Comparison of ENCODE assay signal across 8 mouse cellular contexts in genomic region chr16:84774003-84774703, GRCm38 (mm10). TPM values are rescaled to one million over a fixed set of nuclear protein-coding genes. Genes with fewer than 3 reads are reported as not detected.
DNase-seq lines count a peak whose midpoint lies in the region; ATAC-seq and TF ChIP-seq lines count a peak whose summit lies in the region.

Gene Jam2, plus strand, starts transcription at chr16:84774123.

- H3K4me3 ChIP-seq in E14TG2a.4 (replicated peaks; ENCODE audit: low read length) = peak within 1 kb of the TSS; percentile 96
- H3K4me3 ChIP-seq in forebrain, embryonic 16.5 days (replicated peaks; ENCODE audit: low read length) = peak within 1 kb of the TSS; percentile 81
- peak within 1 kb of the TSS; percentile 49 for H3K4me3 ChIP-seq in liver, embryonic 15.5 days (replicated peaks)
- H3K4me3 ChIP-seq in neural tube, embryonic 11.5 days (ENCODE audit: low read depth, low read length) = peak within 1 kb of the TSS; percentile 58

- peak within 1 kb of the TSS; percentile 91 for H3K27ac ChIP-seq in forebrain, embryonic 16.5 days (ENCODE audit: low read length)
- H3K27ac ChIP-seq in liver, embryonic 15.5 days (replicated peaks) = no peak within 1 kb of the TSS
- H3K27ac ChIP-seq in neural tube, embryonic 11.5 days (ENCODE audit: low read depth, low read length) = peak within 1 kb of the TSS; percentile 92

- intact Hi-C loops in heart, postnatal 10 days (cut with DNase I) = loop anchor here (2.0 to 10.0 kb wide), 3 partner anchors 51 to 771 kb away; no protein-coding TSS in a partner anchor

- peak within 1 kb of the TSS; percentile 99 for H3K4me2 ChIP-seq in forebrain, embryonic 16.5 days (ENCODE audit: low read length)
- peak within 1 kb of the TSS; percentile 67 for H3K4me2 ChIP-seq in liver, embryonic 15.5 days
- peak within 1 kb of the TSS; percentile 77 for H3K4me2 ChIP-seq in neural tube, embryonic 11.5 days (ENCODE audit: low read depth)

- H3K9me3 ChIP-seq in E14TG2a.4 (ENCODE audit: low read length) = peaks cover 9% of the 10 kb centered on the region
- no peaks in the 10 kb centered on the region for H3K9me3 ChIP-seq in forebrain, embryonic 16.5 days (ENCODE audit: control insufficient read depth, low read length)
- H3K9me3 ChIP-seq in liver, embryonic 15.5 days (replicated peaks) = no peaks in the 10 kb centered on the region
- H3K9me3 ChIP-seq in neural tube, embryonic 11.5 days (ENCODE audit: control insufficient read depth, low read length) = no peaks in the 10 kb centered on the region

- peaks cover 26% of the 10 kb centered on the region for H3K36me3 ChIP-seq in E14TG2a.4 (ENCODE audit: insufficient read depth, low read length)
- H3K36me3 ChIP-seq in forebrain, embryonic 16.5 days (ENCODE audit: control insufficient read depth, insufficient read depth) = no peaks in the 10 kb centered on the region
- no peaks in the 10 kb centered on the region for H3K36me3 ChIP-seq in liver, embryonic 15.5 days (replicated peaks)
- no peaks in the 10 kb centered on the region for H3K36me3 ChIP-seq in neural tube, embryonic 11.5 days (ENCODE audit: control insufficient read depth, insufficient read depth, low read length)

- H3K4me1 ChIP-seq in E14TG2a.4 (replicated peaks; ENCODE audit: low read depth, low read length) = peaks cover 71% of the 10 kb centered on the region
- H3K4me1 ChIP-seq in forebrain, embryonic 16.5 days (replicated peaks; ENCODE audit: control insufficient read depth, insufficient read depth, low read length) = peaks cover 17% of the 10 kb centered on the region
- no peaks in the 10 kb centered on the region for H3K4me1 ChIP-seq in liver, embryonic 15.5 days (replicated peaks)
- no peaks in the 10 kb centered on the region for H3K4me1 ChIP-seq in neural tube, embryonic 11.5 days (ENCODE audit: control insufficient read depth, insufficient read depth, low read length)

- TF ChIP-seq CTCF in E14TG2a.4 (conservative IDR thresholded peaks at IDR 0.05; ENCODE audit: low read length) = no peak

- H3K27me3 ChIP-seq in E14TG2a.4 (ENCODE audit: insufficient read depth, low read length) = no peaks in the 10 kb centered on the region
- H3K27me3 ChIP-seq in forebrain, embryonic 16.5 days (replicated peaks; ENCODE audit: control insufficient read depth, insufficient read depth, low read length) = no peaks in the 10 kb centered on the region
- H3K27me3 ChIP-seq in liver, embryonic 15.5 days = peaks cover 48% of the 10 kb centered on the region
- H3K27me3 ChIP-seq in neural tube, embryonic 11.5 days (ENCODE audit: control insufficient read depth, insufficient read depth, low read length) = no peaks in the 10 kb centered on the region

- DNase-seq in cerebellum, adult 11 months = peak; percentile 9
- DNase-seq in heart, postnatal 10 days = peak; percentile 85 to 88
- peak; percentile 60 to 64 for DNase-seq in kidney, postnatal 36 days
- DNase-seq in neural tube, embryonic 11.5 days (ENCODE audit: low spot score) = peak; percentile 88
- peak; percentile 79 for DNase-seq in testis, postnatal 10 days (ENCODE audit: low spot score)

- ATAC-seq in forebrain, embryonic 16.5 days = peak; percentile 92
- ATAC-seq in liver, embryonic 15.5 days (ENCODE audit: insufficient read depth) = peak; percentile 56
- peak; percentile 83 for ATAC-seq in neural tube, embryonic 11.5 days (ENCODE audit: insufficient read depth, low FRiP score, low TSS enrichment)

- peak within 1 kb of the TSS; percentile 74 for H3K9ac ChIP-seq in forebrain, embryonic 16.5 days (replicated peaks; ENCODE audit: low read depth, low read length)
- H3K9ac ChIP-seq in liver, embryonic 15.5 days = no peak within 1 kb of the TSS
- peak within 1 kb of the TSS; percentile 92 for H3K9ac ChIP-seq in neural tube, embryonic 11.5 days (ENCODE audit: low read length)

- WGBS in forebrain, embryonic 16.5 days = under 1% methylated on average over 43 of the region's 43 CpGs
- WGBS in liver, embryonic 15.5 days (ENCODE audit: insufficient replicate concordance) = under 1% methylated on average over 43 of the region's 43 CpGs
- WGBS in neural tube, embryonic 11.5 days = under 1% methylated on average over 42 of the region's 43 CpGs

RNA-seq across cellular contexts. Expression of gene Jam2, which starts in this region (rescaled TPM):
- polyA plus RNA-seq in forebrain, embryonic 16.5 days (2015; fragmentation: Nextera tagmentation; extraction: Ambion mirVana) = 15.8 and 18.0 TPM in 2 replicates
- 10 to 100 TPM; 56.7 to 69.4 TPM for total RNA-seq in heart, postnatal 10 days (2021)
- polyA plus RNA-seq in liver, embryonic 15.5 days (2015; fragmentation: Nextera tagmentation; extraction: Ambion mirVana) = 2.0 and 2.3 TPM in 2 replicates
- polyA plus RNA-seq in neural tube, embryonic 11.5 days (2014; fragmentation: Nextera tagmentation; extraction: Ambion mirVana) = 63.5 and 66.0 TPM in 2 replicates

Comparison
In these comparisons a context has a peak if more than half of its experiments do, and no peak if none do; other contexts are left out.
1. DNase-seq: peak in every context shown above with its lines; median percentile 88 in neural tube, embryonic 11.5 days; 86 in heart, postnatal 10 days; 79 in testis, postnatal 10 days; 62 in kidney, postnatal 36 days; 9 in cerebellum, adult 11 months.